Mouse (Mus musculus): ENCODE results near the gene Atf7. TPM values are rescaled to one million over a fixed set of nuclear protein-coding genes. Genes with fewer than 3 reads are reported as not detected.

The Atf7 gene
- total and polyA plus RNA-seq, 3 experiments, result 6.7 to 31.9 (median 8.6) TPM

DNA sequence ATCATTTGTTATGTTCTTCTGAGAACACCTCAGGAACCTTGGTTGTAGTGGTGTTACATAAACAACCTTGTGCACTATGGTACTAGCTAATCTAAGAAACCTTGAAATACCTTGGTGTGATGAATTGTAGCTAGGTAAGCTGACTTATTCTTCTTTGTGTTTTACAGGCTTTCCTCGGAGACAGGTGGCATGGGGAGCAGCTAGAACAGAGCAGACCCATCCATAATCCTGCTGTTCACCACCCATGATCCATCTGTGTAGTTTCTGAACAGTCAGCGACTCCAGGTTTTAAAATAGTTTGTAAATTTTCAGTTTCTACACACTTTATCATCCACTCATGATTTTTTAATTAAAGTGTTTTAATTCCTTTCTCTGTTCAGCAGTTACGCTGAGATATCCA, 126.9 kb downstream of the Atf7 start:
- no peaks in the 10 kb centered on the region for H3K9me3 ChIP-seq (replicated peaks; ENCODE audit: low read length)
- peaks cover 24% of the 10 kb centered on the region for H3K79me2 ChIP-seq (replicated peaks; ENCODE audit: control insufficient read depth, extremely low read depth, insufficient read depth, poor library complexity, severe bottlenecking)
- H3K4me3 ChIP-seq (replicated peaks in 1 of 3; ENCODE audit: low read depth in 2 of 3, low read length in 2 of 3, poor library complexity in 1 of 3), result no peak overlapping the region
- dilution Hi-C loops (cut with MboI; ENCODE audit: extremely low pct_ligation_motif_present, extremely low pct_unique_long_range_greater_than_20kb, low sequenced_read_pairs), result no loop called here
- in situ Hi-C loops (cut with MboI; ENCODE audit: low pct_ligation_motif_present, low pct_unique_long_range_greater_than_20kb, low sequenced_read_pairs), result no loop called here
- no peak overlapping the region for H3K4me2 ChIP-seq (ENCODE audit: insufficient read depth, low read depth, poor library complexity, severe bottlenecking)
- TF ChIP-seq E2F4 (IDR thresholded peaks at IDR 0.05; ENCODE audit: insufficient replicate concordance, low read depth, low read length) (no peak), ETS1 (conservative IDR thresholded peaks at IDR 0.05; ENCODE audit: low read depth, low read length) (no peak), KAT2A (IDR thresholded peaks at IDR 0.05; ENCODE audit: insufficient replicate concordance, low read length) (no peak), IRF4 (IDR thresholded peaks at IDR 0.05; ENCODE audit: low read depth, low read length) (no peak), HCFC1 (IDR thresholded peaks at IDR 0.05; ENCODE audit: low read depth, low read length) (no peak), SIN3A (IDR thresholded peaks at IDR 0.05; ENCODE audit: low read length) (no peak), JUND (conservative IDR thresholded peaks at IDR 0.05; ENCODE audit: low read depth, low read length) (no peak), ZNF384 (IDR thresholded peaks at IDR 0.05; ENCODE audit: low read depth, low read length) (no peak), ELF1 (IDR thresholded peaks at IDR 0.05; ENCODE audit: low read depth, low read length) (no peak), ZMIZ1 (IDR thresholded peaks at IDR 0.05; ENCODE audit: low read depth, low read length) (no peak), RCOR1 (conservative IDR thresholded peaks at IDR 0.05; ENCODE audit: low read depth, low read length) (no peak), MAZ (IDR thresholded peaks at IDR 0.05; ENCODE audit: low read depth, low read length) (no peak), BHLHE40 (IDR thresholded peaks at IDR 0.05; ENCODE audit: low read depth, low read length) (no peak), TCF12 (IDR thresholded peaks at IDR 0.05; ENCODE audit: low read depth, low read length) (no peak), PAX5 (IDR thresholded peaks at IDR 0.05; ENCODE audit: low read length) (no peak), POLR2AphosphoS2 (IDR thresholded peaks at IDR 0.05; ENCODE audit: low read depth, low read length) (no peak)
- no peak overlapping the region for H3K9ac ChIP-seq (ENCODE audit: insufficient read depth, low read depth)
- no peak for DNase-seq (ENCODE audit: extremely low read depth)
- H3K27ac ChIP-seq (ENCODE audit: insufficient read depth, low read depth), result no peak overlapping the region
- H3K27me3 ChIP-seq (replicated peaks), result no peaks in the 10 kb centered on the region
- H3K36me3 ChIP-seq (replicated peaks in 1 of 2; ENCODE audit: control insufficient read depth in 1 of 2, insufficient read depth in 1 of 2, low read length in 1 of 2), result peaks cover 75 to 97% of the 10 kb centered on the region in 2 experiments
- H3K4me1 ChIP-seq (ENCODE audit: control insufficient read depth in 1 of 2, insufficient read depth in 2 of 2), result peaks cover 0 to 2% of the 10 kb centered on the region in 2 experiments; a peak in 1 of 4 replicates

DNA sequence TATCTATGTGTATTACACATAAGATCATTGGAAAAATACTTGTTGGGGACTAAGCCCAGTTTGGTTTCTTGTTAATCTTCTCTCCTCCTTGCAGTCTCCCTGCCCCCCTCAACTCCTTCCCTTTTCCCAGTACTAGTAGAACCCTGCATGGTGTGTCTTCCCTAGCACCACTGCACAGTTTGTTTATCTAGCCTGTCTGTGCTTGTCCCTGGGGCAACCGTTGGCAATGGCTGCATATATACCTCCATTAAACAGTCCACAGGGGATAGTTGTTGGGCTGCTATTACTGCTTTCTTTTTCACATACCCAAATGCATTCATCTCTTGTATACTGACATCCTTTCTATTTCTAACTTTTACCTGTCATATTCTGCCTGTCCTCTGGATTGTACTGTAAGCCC, 137.6 kb downstream of the Atf7 start:
- H3K4me2 ChIP-seq (ENCODE audit: insufficient read depth, low read depth, poor library complexity, severe bottlenecking), result no peak overlapping the region
- no peak for TF ChIP-seq TBP (conservative IDR thresholded peaks at IDR 0.05; ENCODE audit: low read depth, low read length)
- no peak for TF ChIP-seq ZMIZ1 (IDR thresholded peaks at IDR 0.05; ENCODE audit: low read depth, low read length)
- TF ChIP-seq TCF12 (IDR thresholded peaks at IDR 0.05; ENCODE audit: low read depth, low read length), result no peak
- no peak for TF ChIP-seq JUND (conservative IDR thresholded peaks at IDR 0.05; ENCODE audit: low read depth, low read length)
- no peak for TF ChIP-seq MAZ (IDR thresholded peaks at IDR 0.05; ENCODE audit: low read depth, low read length)
- TF ChIP-seq MXI1 (IDR thresholded peaks at IDR 0.05; ENCODE audit: low read depth, low read length), result no peak
- no peak for TF ChIP-seq MAFK (IDR thresholded peaks at IDR 0.05; ENCODE audit: insufficient replicate concordance, low read length)
- TF ChIP-seq USF1 (IDR thresholded peaks at IDR 0.05; ENCODE audit: low read depth, low read length), result no peak
- no peak for TF ChIP-seq ZKSCAN1 (IDR thresholded peaks at IDR 0.05; ENCODE audit: borderline replicate concordance, low read depth, low read length)
- no peak for TF ChIP-seq KAT2A (IDR thresholded peaks at IDR 0.05; ENCODE audit: insufficient replicate concordance, low read length)
- TF ChIP-seq POLR2A (IDR thresholded peaks at IDR 0.05; ENCODE audit: low read depth, low read length), result no peak
- no peak for TF ChIP-seq CTCF (conservative IDR thresholded peaks at IDR 0.05 in 1 of 2, IDR thresholded peaks at IDR 0.05 in 1 of 2; ENCODE audit: low read depth in 2 of 2, low read length in 2 of 2)
- no peak for TF ChIP-seq ELF1 (IDR thresholded peaks at IDR 0.05; ENCODE audit: low read depth, low read length)
- TF ChIP-seq UBTF (IDR thresholded peaks at IDR 0.05; ENCODE audit: low read depth, low read length), result no peak
- TF ChIP-seq ETS1 (conservative IDR thresholded peaks at IDR 0.05; ENCODE audit: low read depth, low read length), result no peak
- no peak for TF ChIP-seq POLR2AphosphoS2 (IDR thresholded peaks at IDR 0.05; ENCODE audit: low read depth, low read length)
- H3K79me2 ChIP-seq (replicated peaks; ENCODE audit: control insufficient read depth, extremely low read depth, insufficient read depth, poor library complexity, severe bottlenecking), result peaks cover 36% of the 10 kb centered on the region
- in situ Hi-C loops (cut with MboI; ENCODE audit: low pct_ligation_motif_present, low pct_unique_long_range_greater_than_20kb, low sequenced_read_pairs) (no loop called here), dilution Hi-C loops (cut with MboI; ENCODE audit: extremely low pct_ligation_motif_present, extremely low pct_unique_long_range_greater_than_20kb, low sequenced_read_pairs) (no loop called here)
- H3K4me1 ChIP-seq (ENCODE audit: control insufficient read depth in 1 of 2, insufficient read depth in 2 of 2), result no peaks in the 10 kb centered on the region
- no peak overlapping the region for H3K4me3 ChIP-seq (replicated peaks in 1 of 3; ENCODE audit: low read depth in 2 of 3, low read length in 2 of 3, poor library complexity in 1 of 3)
- no peaks in the 10 kb centered on the region for H3K9me3 ChIP-seq (replicated peaks; ENCODE audit: low read length)
- no peak overlapping the region for H3K9ac ChIP-seq (ENCODE audit: insufficient read depth, low read depth)
- H3K36me3 ChIP-seq (replicated peaks in 1 of 2; ENCODE audit: control insufficient read depth in 1 of 2, insufficient read depth in 1 of 2, low read length in 1 of 2), result peaks cover 66 to 99% of the 10 kb centered on the region in 2 experiments
- no peaks in the 10 kb centered on the region for H3K27me3 ChIP-seq (replicated peaks)
- no peak for DNase-seq (ENCODE audit: extremely low read depth)
- no peak overlapping the region for H3K27ac ChIP-seq (ENCODE audit: insufficient read depth, low read depth)

All from CH12.LX (cell line).